Mouse (Mus musculus) cerebellum, adult 2 months (tissue): ENCODE measurements at regions not wholly inside any gene's neighbourhood (a gene's known extent, or its start where the extent isn't known, plus 50 kb on each side); places are given as distances from the start of the nearest gene placed in this dataset.

Experiments used
- CTCF ChIP-seq: fragments of 200-500 bp; IDR thresholded peaks from 2 replicates; pipeline ENCODE4 v1.5.1; 2011; ENCODE audit warnings: low read depth, mild to moderate bottlenecking, control low read depth, low read length, moderate library complexity, borderline replicate concordance; ENCODE audit not compliant: insufficient read depth
- POLR2A ChIP-seq: fragments of 200-500 bp; IDR thresholded peaks from 2 replicates; pipeline ENCODE4 v1.6.1; 2011; ENCODE audit warnings: low read length, control low read depth, borderline replicate concordance; ENCODE audit not compliant: insufficient read depth

DNA sequence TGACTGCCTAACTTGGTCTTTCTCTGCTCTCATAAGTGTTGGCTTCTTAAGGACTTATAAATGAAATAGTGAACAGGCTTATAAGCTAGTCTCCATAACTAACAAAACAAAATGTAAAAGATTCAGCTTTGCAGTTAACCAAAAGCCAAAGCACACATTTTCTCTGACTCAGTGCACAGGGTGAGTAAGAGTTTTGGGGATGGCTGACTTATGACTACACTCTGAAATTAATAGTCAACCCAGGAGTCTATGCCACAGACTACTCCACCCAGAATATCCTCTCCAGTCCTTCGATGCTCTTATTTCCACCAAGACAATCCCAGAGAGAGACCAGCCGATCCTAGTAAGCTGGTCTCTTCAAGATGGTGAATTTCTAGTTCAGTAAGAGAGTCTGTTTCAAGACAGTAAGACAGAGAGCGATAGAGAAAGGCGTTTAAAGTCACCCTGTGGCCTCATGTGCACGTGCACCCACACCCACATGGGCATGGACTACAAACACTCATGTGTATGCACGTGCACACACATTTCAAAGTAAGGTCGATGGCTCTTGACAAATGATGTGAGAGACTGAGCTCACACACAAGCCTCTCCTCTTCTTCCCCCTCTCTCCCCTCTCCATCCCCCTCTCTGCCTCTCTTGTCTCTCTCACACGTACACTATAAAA, 351.2 kb upstream of the Pmfbp1 start:
- no peak for TF ChIP-seq POLR2A
- TF ChIP-seq CTCF, result no peak
